Mouse (Mus musculus): ENCODE data around the gene Rgs3. TPM values are rescaled to one million over a fixed set of nuclear protein-coding genes. Genes with fewer than 3 reads are reported as not detected.

The Rgs3 gene
- polyA plus RNA-seq, 1 experiment: 92.5 TPM

- TF ChIP-seq POLR2A (IDR thresholded peaks at IDR 0.05; ENCODE audit: borderline replicate concordance, extremely low read depth, insufficient read depth, insufficient read length, poor library complexity, severe bottlenecking) (no peak), CTCF (IDR thresholded peaks at IDR 0.05; ENCODE audit: borderline replicate concordance, extremely low read depth, insufficient read depth, insufficient read length) (no peak)
- DNase-seq (ENCODE audit: low read depth): no peak
Observed at GRCm38 (mm10) chr4:62607805-62608204, 48.2 kb downstream of the Rgs3 start.

DNA sequence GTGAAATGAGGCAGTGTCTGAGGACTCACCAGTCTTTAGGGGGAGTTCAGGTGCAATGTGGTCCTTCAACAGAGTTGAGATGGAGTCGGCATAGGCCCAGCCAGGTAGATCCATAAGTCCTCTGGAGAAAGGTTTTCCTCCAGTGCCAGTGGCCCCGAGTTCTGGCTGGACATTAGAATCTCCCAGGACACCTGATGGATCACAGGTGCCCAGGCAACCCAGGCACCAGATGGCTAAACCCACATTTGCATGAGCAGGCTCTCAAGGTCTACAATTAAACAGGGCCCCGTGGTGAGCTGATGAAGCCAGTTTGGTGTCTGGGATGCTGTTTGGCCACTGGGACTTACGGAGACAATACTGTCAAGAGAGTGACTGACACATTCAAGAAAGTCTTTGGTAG lies 49.7 kb downstream of the Rgs3 start:
- TF ChIP-seq POLR2A (IDR thresholded peaks at IDR 0.05; ENCODE audit: borderline replicate concordance, extremely low read depth, insufficient read depth, insufficient read length, poor library complexity, severe bottlenecking) (no peak), CTCF (IDR thresholded peaks at IDR 0.05; ENCODE audit: borderline replicate concordance, extremely low read depth, insufficient read depth, insufficient read length) (no peak)
- DNase-seq (ENCODE audit: low read depth): no peak

GRCm38 (mm10) chr4:62610142-62610675 lies 50.6 kb downstream of the Rgs3 start:
- TF ChIP-seq CTCF (IDR thresholded peaks at IDR 0.05; ENCODE audit: borderline replicate concordance, extremely low read depth, insufficient read depth, insufficient read length) (no peak), POLR2A (IDR thresholded peaks at IDR 0.05; ENCODE audit: borderline replicate concordance, extremely low read depth, insufficient read depth, insufficient read length, poor library complexity, severe bottlenecking) (no peak)

GRCm38 (mm10) chr4:62612601-62613501 lies 53.2 kb downstream of the Rgs3 start:
- peak; percentile 99 for DNase-seq (ENCODE audit: low read depth)
- TF ChIP-seq CTCF (IDR thresholded peaks at IDR 0.05; ENCODE audit: borderline replicate concordance, extremely low read depth, insufficient read depth, insufficient read length) (no peak), POLR2A (IDR thresholded peaks at IDR 0.05; ENCODE audit: borderline replicate concordance, extremely low read depth, insufficient read depth, insufficient read length, poor library complexity, severe bottlenecking) (no peak)

More at GRCm38 (mm10) chr4:62610142-62610675, 50.6 kb downstream of the Rgs3 start:
- DNase-seq (ENCODE audit: low read depth): peak; percentile 72

GRCm38 (mm10) chr4:62613646-62614365 lies 54.2 kb downstream of the Rgs3 start:
- DNase-seq (ENCODE audit: low read depth): peak; percentile 74
- TF ChIP-seq CTCF (IDR thresholded peaks at IDR 0.05; ENCODE audit: borderline replicate concordance, extremely low read depth, insufficient read depth, insufficient read length) (no peak), POLR2A (IDR thresholded peaks at IDR 0.05; ENCODE audit: borderline replicate concordance, extremely low read depth, insufficient read depth, insufficient read length, poor library complexity, severe bottlenecking) (no peak)

DNA sequence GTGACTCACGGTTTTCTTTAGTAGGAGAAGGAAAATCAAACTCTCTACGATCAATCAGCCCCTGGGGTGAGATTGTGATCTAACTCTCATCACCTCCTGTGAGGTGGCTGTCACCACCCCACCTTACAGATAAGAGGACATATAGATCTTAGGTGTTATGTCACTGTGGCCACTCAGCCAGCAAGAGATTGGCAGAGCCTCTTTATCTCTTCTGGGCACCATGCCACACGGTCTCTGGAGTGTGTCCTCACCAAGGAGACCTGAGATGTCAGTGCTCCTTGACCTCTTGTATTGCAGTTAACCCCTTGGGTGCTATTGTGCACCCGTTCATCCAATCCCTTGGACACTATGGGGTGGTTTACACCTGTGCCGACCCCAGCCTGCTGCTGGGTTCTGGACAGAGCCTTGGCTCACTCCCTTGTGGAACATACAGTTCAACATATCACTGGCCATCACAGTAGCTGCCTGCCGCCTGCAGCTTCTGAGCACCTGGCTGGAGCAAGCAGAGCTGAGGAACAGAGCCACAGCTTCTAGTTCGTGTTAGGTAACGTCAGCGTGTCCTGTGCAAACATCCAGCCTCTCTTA lies 58.3 kb downstream of the Rgs3 start:
- no peak for DNase-seq (ENCODE audit: low read depth)
- TF ChIP-seq POLR2A (IDR thresholded peaks at IDR 0.05; ENCODE audit: borderline replicate concordance, extremely low read depth, insufficient read depth, insufficient read length, poor library complexity, severe bottlenecking) (no peak), CTCF (IDR thresholded peaks at IDR 0.05; ENCODE audit: borderline replicate concordance, extremely low read depth, insufficient read depth, insufficient read length) (no peak)

DNA sequence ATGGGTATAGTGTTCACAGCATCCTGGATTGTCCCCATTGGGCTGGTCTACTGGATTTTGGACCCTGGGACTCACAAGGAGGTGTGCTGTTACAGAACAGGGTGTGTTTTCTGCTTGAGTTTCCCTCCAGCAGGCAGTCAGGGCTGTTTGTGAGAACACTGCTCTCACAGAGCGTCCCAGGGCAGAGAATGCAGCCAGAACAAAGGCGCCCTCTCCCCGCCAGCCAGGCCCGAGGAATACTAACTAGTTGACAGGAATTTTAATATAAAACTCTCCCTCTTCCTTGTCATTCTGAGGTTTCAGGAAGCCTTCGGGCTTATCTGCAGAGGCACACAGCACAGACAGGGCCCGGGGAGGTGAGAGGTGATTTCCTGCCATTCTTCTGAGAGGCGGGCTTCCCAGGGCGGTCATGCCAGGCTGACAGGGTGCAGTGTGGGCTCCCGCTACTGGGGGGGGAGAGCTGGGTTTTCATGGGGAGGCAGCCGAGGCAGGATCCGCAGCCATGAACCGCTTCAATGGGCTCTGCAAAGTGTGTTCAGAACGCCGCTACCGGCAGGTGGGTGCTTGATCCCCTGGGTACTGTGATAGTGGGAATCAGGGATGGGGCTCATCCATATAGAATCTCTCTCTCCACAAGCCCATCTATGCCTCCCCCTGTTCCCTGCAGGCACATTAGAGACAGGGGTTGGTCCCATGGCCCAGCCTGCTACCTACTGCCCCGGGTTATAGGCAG lies 59.8 kb downstream of the Rgs3 start:
- peak; percentile 85 for DNase-seq (ENCODE audit: low read depth)
- no peak for TF ChIP-seq POLR2A (IDR thresholded peaks at IDR 0.05; ENCODE audit: borderline replicate concordance, extremely low read depth, insufficient read depth, insufficient read length, poor library complexity, severe bottlenecking)
- TF ChIP-seq CTCF (IDR thresholded peaks at IDR 0.05; ENCODE audit: borderline replicate concordance, extremely low read depth, insufficient read depth, insufficient read length): no peak

DNA sequence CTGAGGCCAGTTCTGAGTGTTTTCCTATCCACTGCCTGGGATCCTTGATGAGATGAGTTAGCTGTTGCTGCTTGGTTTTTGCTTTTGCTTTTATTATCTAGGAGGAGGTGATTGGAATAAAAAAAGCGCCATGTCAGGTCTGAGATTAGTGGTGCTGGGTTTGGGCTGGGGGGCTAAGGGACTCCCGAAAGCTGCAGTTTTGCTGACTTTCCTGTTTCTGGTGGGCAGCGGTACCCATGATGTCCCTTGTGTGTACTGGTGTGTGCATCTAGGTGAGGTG lies 60.3 kb downstream of the Rgs3 start:
- DNase-seq (ENCODE audit: low read depth): no peak
- TF ChIP-seq POLR2A (IDR thresholded peaks at IDR 0.05; ENCODE audit: borderline replicate concordance, extremely low read depth, insufficient read depth, insufficient read length, poor library complexity, severe bottlenecking) (no peak), CTCF (IDR thresholded peaks at IDR 0.05; ENCODE audit: borderline replicate concordance, extremely low read depth, insufficient read depth, insufficient read length) (no peak)

DNA sequence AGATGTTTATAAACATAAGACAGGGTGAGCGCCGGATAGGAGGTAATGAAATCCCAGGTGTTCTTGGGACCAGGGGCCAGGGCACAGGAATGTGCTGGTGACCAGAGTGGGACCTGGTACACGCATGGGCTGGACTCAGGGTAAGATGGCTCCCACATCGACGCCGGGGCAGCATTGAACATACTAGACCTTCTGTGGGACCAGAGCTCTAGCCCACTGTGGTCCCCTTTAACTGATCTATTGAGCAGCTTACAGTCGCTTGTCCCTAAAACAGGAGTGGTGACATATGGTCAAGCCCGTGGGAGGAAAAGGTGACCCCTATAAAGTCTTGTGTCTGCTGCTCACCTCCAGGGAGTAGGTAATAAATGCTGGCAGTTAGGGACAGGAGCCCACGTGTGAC lies 61.5 kb downstream of the Rgs3 start:
- TF ChIP-seq POLR2A (IDR thresholded peaks at IDR 0.05; ENCODE audit: borderline replicate concordance, extremely low read depth, insufficient read depth, insufficient read length, poor library complexity, severe bottlenecking) (no peak), CTCF (IDR thresholded peaks at IDR 0.05; ENCODE audit: borderline replicate concordance, extremely low read depth, insufficient read depth, insufficient read length) (no peak)
- no peak for DNase-seq (ENCODE audit: low read depth)

DNA sequence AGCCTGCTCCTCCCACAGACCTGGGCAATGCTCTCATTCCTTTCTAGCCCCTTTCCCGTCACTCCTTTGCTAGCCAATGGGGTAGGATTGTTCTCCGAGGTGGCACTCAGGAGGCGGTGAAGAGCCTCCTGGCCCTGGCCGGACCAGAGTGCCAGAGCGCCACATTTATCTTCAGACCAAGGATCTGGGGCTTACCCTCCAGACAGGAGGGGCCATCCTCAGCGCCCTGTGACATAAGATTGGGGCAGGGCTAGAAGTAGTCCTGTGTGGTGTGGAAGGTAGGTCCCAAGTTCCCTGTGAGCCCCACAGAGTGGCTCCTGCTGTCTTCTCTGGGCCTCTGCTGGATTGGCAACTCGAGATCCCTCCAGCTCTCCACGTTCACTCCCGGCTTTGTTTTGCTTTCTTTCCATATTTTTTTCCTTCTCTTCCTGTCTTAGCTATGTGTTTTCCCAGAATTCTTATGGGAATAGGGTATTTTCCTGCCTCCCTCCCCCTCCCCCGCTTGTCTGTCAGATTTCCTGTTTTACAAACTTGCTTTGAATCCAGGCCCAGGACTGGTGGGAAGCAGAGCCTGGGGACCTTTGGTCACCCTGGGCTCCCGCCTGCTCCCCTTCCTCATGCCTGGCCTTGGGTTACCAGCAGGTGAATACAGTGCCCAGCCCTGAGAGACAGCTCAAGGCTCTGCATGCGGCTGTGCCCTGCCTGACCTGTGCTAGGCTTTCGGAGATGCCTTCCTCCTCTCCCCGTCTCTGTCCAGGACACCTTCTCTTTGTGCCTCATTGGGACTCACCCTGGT lies 62.4 kb downstream of the Rgs3 start:
- DNase-seq (ENCODE audit: low read depth): no peak
- no peak for TF ChIP-seq CTCF (IDR thresholded peaks at IDR 0.05; ENCODE audit: borderline replicate concordance, extremely low read depth, insufficient read depth, insufficient read length)
- TF ChIP-seq POLR2A (IDR thresholded peaks at IDR 0.05; ENCODE audit: borderline replicate concordance, extremely low read depth, insufficient read depth, insufficient read length, poor library complexity, severe bottlenecking): no peak

All from brain, embryonic 14.5 days (tissue).